Mouse (Mus musculus): ENCODE results near the gene Tyrobp. TPM values are rescaled to one million over a fixed set of nuclear protein-coding genes. Genes with fewer than 3 reads are reported as not detected.

Tyrobp gene
- polyA plus RNA-seq, 1 experiment from 2014 or later = 19.3 TPM

GRCm38 (mm10) chr7:30450241-30450640 lies 36.7 kb downstream of the Tyrobp start:
- no peak overlapping the region for H3K4me3 ChIP-seq (ENCODE audit: low read depth, low read length)
- H3K27me3 ChIP-seq (ENCODE audit: control insufficient read depth, insufficient read depth, low read length) = peaks cover 33% of the 10 kb centered on the region
- H3K27ac ChIP-seq (ENCODE audit: low read depth, low read length) = no peak overlapping the region
- H3K4me1 ChIP-seq (replicated peaks; ENCODE audit: control insufficient read depth, insufficient read depth, low read length) = no peaks in the 10 kb centered on the region; the same call in 1 of the 2 replicates
- H3K36me3 ChIP-seq (ENCODE audit: control insufficient read depth, insufficient read depth, low read length) = no peaks in the 10 kb centered on the region
- no peak for ATAC-seq (ENCODE audit: low FRiP score)
- WGBS = 73% methylated on average over 7 of the region's 7 CpGs
- DNase-seq (ENCODE audit: low spot score) = no peak
- no peak overlapping the region for H3K9ac ChIP-seq (ENCODE audit: low read depth, low read length)
- H3K4me2 ChIP-seq (replicated peaks; ENCODE audit: low read depth, low read length) = no peak overlapping the region
- H3K9me3 ChIP-seq (ENCODE audit: control insufficient read depth, low read length) = no peaks in the 10 kb centered on the region

- WGBS = 18% methylated on average over 25 of the region's 25 CpGs
- H3K9me3 ChIP-seq (ENCODE audit: control insufficient read depth, low read length) = no peaks in the 10 kb centered on the region
- H3K27me3 ChIP-seq (ENCODE audit: control insufficient read depth, insufficient read depth, low read length) = peaks cover 63% of the 10 kb centered on the region
- peak overlapping the region; percentile 35; the same call in 1 of the 2 replicates for H3K4me3 ChIP-seq (ENCODE audit: low read depth, low read length)
- peak overlapping the region; percentile 35 for H3K4me2 ChIP-seq (replicated peaks; ENCODE audit: low read depth, low read length)
- DNase-seq (ENCODE audit: low spot score) (no peak), ATAC-seq (ENCODE audit: low FRiP score) (no peak)
- peaks cover 12% of the 10 kb centered on the region for H3K4me1 ChIP-seq (replicated peaks; ENCODE audit: control insufficient read depth, insufficient read depth, low read length)
- H3K9ac ChIP-seq (ENCODE audit: low read depth, low read length) = 0 out of 2 replicates have a peak overlapping the region, but pooled peaks have one; percentile 19
- H3K27ac ChIP-seq (ENCODE audit: low read depth, low read length) = no peak overlapping the region
- H3K36me3 ChIP-seq (ENCODE audit: control insufficient read depth, insufficient read depth, low read length) = no peaks in the 10 kb centered on the region
Measured at GRCm38 (mm10) chr7:30453327-30453726, 39.8 kb downstream of the Tyrobp start.

GRCm38 (mm10) chr7:30453766-30454165 lies 40.2 kb downstream of the Tyrobp start:
- H3K4me3 ChIP-seq (ENCODE audit: low read depth, low read length) = peak overlapping the region; percentile 35
- no peaks in the 10 kb centered on the region for H3K9me3 ChIP-seq (ENCODE audit: control insufficient read depth, low read length)
- 2% methylated on average over 24 of the region's 25 CpGs for WGBS
- no peaks in the 10 kb centered on the region for H3K36me3 ChIP-seq (ENCODE audit: control insufficient read depth, insufficient read depth, low read length)
- ATAC-seq (ENCODE audit: low FRiP score) = no peak
- H3K4me2 ChIP-seq (replicated peaks; ENCODE audit: low read depth, low read length) = peak overlapping the region; percentile 35
- no peak for DNase-seq (ENCODE audit: low spot score)
- H3K27me3 ChIP-seq (ENCODE audit: control insufficient read depth, insufficient read depth, low read length) = peaks cover 65% of the 10 kb centered on the region
- no peak overlapping the region for H3K27ac ChIP-seq (ENCODE audit: low read depth, low read length)
- 0 out of 2 replicates have a peak overlapping the region, but pooled peaks have one; percentile 19 for H3K9ac ChIP-seq (ENCODE audit: low read depth, low read length)
- peaks cover 12% of the 10 kb centered on the region for H3K4me1 ChIP-seq (replicated peaks; ENCODE audit: control insufficient read depth, insufficient read depth, low read length)

- DNase-seq (ENCODE audit: low spot score) (no peak), ATAC-seq (ENCODE audit: low FRiP score) (no peak)
- Histone ChIP-seq H3K4me1 (replicated peaks; ENCODE audit: control insufficient read depth, insufficient read depth, low read length) (peaks cover 12% of the 10 kb centered on the region), H3K27me3 (ENCODE audit: control insufficient read depth, insufficient read depth, low read length) (peaks cover 69% of the 10 kb centered on the region), H3K27ac (ENCODE audit: low read depth, low read length) (no peak overlapping the region), H3K9ac (ENCODE audit: low read depth, low read length) (no peak overlapping the region), H3K36me3 (ENCODE audit: control insufficient read depth, insufficient read depth, low read length) (no peaks in the 10 kb centered on the region), H3K9me3 (ENCODE audit: control insufficient read depth, low read length) (no peaks in the 10 kb centered on the region), H3K4me3 (ENCODE audit: low read depth, low read length) (peak overlapping the region; percentile 35), H3K4me2 (replicated peaks; ENCODE audit: low read depth, low read length) (peak overlapping the region; percentile 35)
- 9% methylated on average over 6 of the region's 6 CpGs for WGBS
Measured at GRCm38 (mm10) chr7:30454259-30454658, 40.7 kb downstream of the Tyrobp start.

GRCm38 (mm10) chr7:30456487-30456886 lies 42.9 kb downstream of the Tyrobp start:
- no peaks in the 10 kb centered on the region for H3K9me3 ChIP-seq (ENCODE audit: control insufficient read depth, low read length)
- peak overlapping the region; percentile 48 for H3K9ac ChIP-seq (ENCODE audit: low read depth, low read length)
- H3K4me3 ChIP-seq (ENCODE audit: low read depth, low read length) = peak overlapping the region; percentile 35
- DNase-seq (ENCODE audit: low spot score) = no peak
- peaks cover 12% of the 10 kb centered on the region for H3K4me1 ChIP-seq (replicated peaks; ENCODE audit: control insufficient read depth, insufficient read depth, low read length)
- ATAC-seq (ENCODE audit: low FRiP score) = no peak
- H3K27me3 ChIP-seq (ENCODE audit: control insufficient read depth, insufficient read depth, low read length) = peaks cover 79% of the 10 kb centered on the region
- H3K36me3 ChIP-seq (ENCODE audit: control insufficient read depth, insufficient read depth, low read length) = no peaks in the 10 kb centered on the region
- WGBS = 3% methylated on average over 9 of the region's 9 CpGs
- peak overlapping the region; percentile 58 for H3K27ac ChIP-seq (ENCODE audit: low read depth, low read length)
- H3K4me2 ChIP-seq (replicated peaks; ENCODE audit: low read depth, low read length) = peak overlapping the region; percentile 50

- Histone ChIP-seq H3K9me3 (ENCODE audit: control insufficient read depth, low read length) (no peaks in the 10 kb centered on the region), H3K9ac (ENCODE audit: low read depth, low read length) (peak overlapping the region; percentile 48), H3K27ac (ENCODE audit: low read depth, low read length) (peak overlapping the region; percentile 58), H3K4me2 (replicated peaks; ENCODE audit: low read depth, low read length) (peak overlapping the region; percentile 50), H3K27me3 (ENCODE audit: control insufficient read depth, insufficient read depth, low read length) (peaks cover 79% of the 10 kb centered on the region), H3K4me1 (replicated peaks; ENCODE audit: control insufficient read depth, insufficient read depth, low read length) (peaks cover 12% of the 10 kb centered on the region), H3K36me3 (ENCODE audit: control insufficient read depth, insufficient read depth, low read length) (no peaks in the 10 kb centered on the region), H3K4me3 (ENCODE audit: low read depth, low read length) (peak overlapping the region; percentile 35)
- under 1% methylated on average over 31 of the region's 31 CpGs for WGBS
- DNase-seq (ENCODE audit: low spot score) (peak; percentile 58), ATAC-seq (ENCODE audit: low FRiP score) (peak; percentile 46)
Measured at GRCm38 (mm10) chr7:30456911-30457628, 43.5 kb downstream of the Tyrobp start.

- Histone ChIP-seq H3K4me1 (replicated peaks; ENCODE audit: control insufficient read depth, insufficient read depth, low read length) (peaks cover 12% of the 10 kb centered on the region), H3K36me3 (ENCODE audit: control insufficient read depth, insufficient read depth, low read length) (no peaks in the 10 kb centered on the region), H3K9ac (ENCODE audit: low read depth, low read length) (peak within 1 kb of the TSS; percentile 48), H3K27ac (ENCODE audit: low read depth, low read length) (peak within 1 kb of the TSS; percentile 79), H3K4me3 (ENCODE audit: low read depth, low read length) (peak within 1 kb of the TSS; percentile 35), H3K9me3 (ENCODE audit: control insufficient read depth, low read length) (no peaks in the 10 kb centered on the region), H3K4me2 (replicated peaks; ENCODE audit: low read depth, low read length) (peak within 1 kb of the TSS; percentile 50), H3K27me3 (ENCODE audit: control insufficient read depth, insufficient read depth, low read length) (peaks cover 80% of the 10 kb centered on the region)
- DNase-seq (ENCODE audit: low spot score) = peak; percentile 81
- ATAC-seq (ENCODE audit: low FRiP score) = peak; percentile 91
- whole genome bisulfite sequencing = 2% methylated on average over 16 of the region's 16 CpGs
Measured at GRCm38 (mm10) chr7:30457629-30458330, 44.2 kb downstream of the Tyrobp start, which contains the start of the genes Kirrel2 and Nphs1. Gene Kirrel2, minus strand, starts transcription at chr7:30457690. Gene Nphs1, plus strand, starts transcription at chr7:30458315.

- WGBS = 29% methylated on average over 6 of the region's 6 CpGs
- Histone ChIP-seq H3K4me2 (replicated peaks; ENCODE audit: low read depth, low read length) (no peak overlapping the region), H3K27me3 (ENCODE audit: control insufficient read depth, insufficient read depth, low read length) (peaks cover 76% of the 10 kb centered on the region), H3K9me3 (ENCODE audit: control insufficient read depth, low read length) (no peaks in the 10 kb centered on the region), H3K4me1 (replicated peaks; ENCODE audit: control insufficient read depth, insufficient read depth, low read length) (peaks cover 12% of the 10 kb centered on the region), H3K27ac (ENCODE audit: low read depth, low read length) (no peak overlapping the region), H3K9ac (ENCODE audit: low read depth, low read length) (no peak overlapping the region), H3K36me3 (ENCODE audit: control insufficient read depth, insufficient read depth, low read length) (no peaks in the 10 kb centered on the region), H3K4me3 (ENCODE audit: low read depth, low read length) (no peak overlapping the region)
- DNase-seq (ENCODE audit: low spot score) (no peak), ATAC-seq (ENCODE audit: low FRiP score) (no peak)
Measured at GRCm38 (mm10) chr7:30459484-30459883, 45.9 kb downstream of the Tyrobp start.

All from hindbrain, embryonic 11.5 days (tissue).